In genomic region chr2:181721200-181721599, GRCm38 (mm10) we compare ENCODE assay signal across 26 mouse cellular contexts. TPM values are rescaled to one million over a fixed set of nuclear protein-coding genes. Genes with fewer than 3 reads are reported as not detected.
DNase-seq lines count a peak whose midpoint lies in the region; ATAC-seq lines count a peak whose summit lies in the region.
"Had no signal": no experiment of that assay in that cellular context is flagged by ENCODE, and none has a peak within 500 bp of the region (broad histone marks: within the 10 kb centered on the region; RNA-seq: fewer than 3 reads in every experiment).

No protein-coding gene starts in this region.

- no peak overlapping the region for H3K4me2 ChIP-seq in midbrain, embryonic 11.5 days
- H3K4me2 ChIP-seq: embryonic facial prominence, embryonic 15.5 days; forebrain, embryonic 15.5 days; heart, embryonic 15.5 days; hindbrain, embryonic 13.5 days had no signal

- H3K27ac ChIP-seq in midbrain, embryonic 11.5 days (ENCODE audit: low read depth, low read length) = no peak overlapping the region
- no peak overlapping the region for H3K27ac ChIP-seq in forebrain, embryonic 10.5 days
- H3K27ac ChIP-seq: embryonic facial prominence, embryonic 15.5 days; forebrain, embryonic 15.5 days; heart, embryonic 10.5 days; heart, embryonic 15.5 days; hindbrain, embryonic 13.5 days; hindbrain, postnatal 0 days had no signal

- no peaks in the 10 kb centered on the region for H3K9me3 ChIP-seq in midbrain, embryonic 11.5 days (ENCODE audit: control insufficient read depth, low read length)
- H3K9me3 ChIP-seq in forebrain, embryonic 10.5 days = no peaks in the 10 kb centered on the region
- H3K9me3 ChIP-seq: embryonic facial prominence, embryonic 15.5 days; forebrain, embryonic 15.5 days; G1E; heart, embryonic 10.5 days; heart, embryonic 15.5 days; hindbrain, embryonic 13.5 days had no signal

- no peak for DNase-seq in cerebellum, postnatal 4 days (ENCODE audit: low spot score in 2 of 2)
- peak; percentile 81 for DNase-seq in cerebellum, adult 11-12 months
- peak; percentile 86 for DNase-seq in cerebellum, adult 9-10 months
- peak; percentile 67 to 76 for DNase-seq in cerebellum, postnatal 25 days
- DNase-seq in midbrain, embryonic 11.5 days (ENCODE audit: low spot score, missing footprints) = no peak
- no peak for DNase-seq in layer of hippocampus, adult 9-11 months
- DNase-seq in forebrain, embryonic 10.5 days (ENCODE audit: extremely low spot score, low spot score) = no peak
- DNase-seq: adrenal gland, postnatal 10 days; B cell, adult 2 months; embryo, embryonic 11 days; gastrocnemius, postnatal 36 days; heart, postnatal 14 days; kidney, adult 8-10 months had no signal

- H3K27me3 ChIP-seq in midbrain, embryonic 11.5 days (ENCODE audit: control insufficient read depth, insufficient read depth, low read length) = no peaks in the 10 kb centered on the region
- H3K27me3 ChIP-seq in forebrain, embryonic 10.5 days (ENCODE audit: poor library complexity, severe bottlenecking) = no peaks in the 10 kb centered on the region
- H3K27me3 ChIP-seq: embryonic facial prominence, embryonic 15.5 days; forebrain, embryonic 15.5 days; heart, embryonic 15.5 days; hindbrain, embryonic 13.5 days had no signal

- no peaks in the 10 kb centered on the region for H3K36me3 ChIP-seq in midbrain, embryonic 11.5 days (ENCODE audit: control insufficient read depth, insufficient read depth, low read length)
- peaks cover 3% of the 10 kb centered on the region; the same call in 1 of the 2 replicates for H3K36me3 ChIP-seq in forebrain, embryonic 10.5 days (replicated peaks)
- H3K36me3 ChIP-seq: embryonic facial prominence, embryonic 15.5 days; G1E; heart, embryonic 15.5 days had no signal

- no peak overlapping the region for H3K9ac ChIP-seq in midbrain, embryonic 11.5 days (ENCODE audit: low read length)
- H3K9ac ChIP-seq: embryonic facial prominence, embryonic 15.5 days; forebrain, embryonic 15.5 days; heart, embryonic 15.5 days; hindbrain, embryonic 13.5 days had no signal

- H3K4me1 ChIP-seq in midbrain, embryonic 11.5 days (ENCODE audit: control insufficient read depth, insufficient read depth, low read length) = no peaks in the 10 kb centered on the region
- H3K4me1 ChIP-seq in forebrain, embryonic 10.5 days = no peaks in the 10 kb centered on the region
- H3K4me1 ChIP-seq: embryonic facial prominence, embryonic 15.5 days; heart, embryonic 15.5 days had no signal

- ATAC-seq in cerebellum, adult (ENCODE audit: insufficient number of reproducible peaks, low FRiP score, low TSS enrichment) = peak; percentile 87
- no peak for ATAC-seq in midbrain, embryonic 11.5 days (ENCODE audit: low FRiP score)
- ATAC-seq: CD4-positive, CD25-positive, alpha-beta regulatory T cell, adult 4 months; hindbrain, postnatal 0 days; intestine, postnatal 0 days had no signal

- H3K4me3 ChIP-seq in midbrain, embryonic 11.5 days (ENCODE audit: low read depth, low read length) = no peak overlapping the region
- H3K4me3 ChIP-seq in forebrain, embryonic 10.5 days = no peak overlapping the region
- H3K4me3 ChIP-seq: embryonic facial prominence, embryonic 15.5 days; erythroblast, embryonic 14.5 days; forebrain, embryonic 15.5 days; heart, embryonic 10.5 days; heart, embryonic 15.5 days; hindbrain, embryonic 13.5 days had no signal

RNA-seq across cellular contexts. Expression of gene Oprl1, which starts 6.4 kb away (rescaled TPM):
- 21.7 and 22.9 TPM in 2 replicates for polyA plus RNA-seq in midbrain, embryonic 11.5 days (2014; fragmentation: Nextera tagmentation; extraction: Ambion mirVana)
- polyA plus RNA-seq in forebrain, embryonic 10.5 days (2016; fragmentation: Nextera tagmentation; extraction: Ambion mirVana) = 4.5 and 5.2 TPM in 2 replicates
- polyA plus RNA-seq: CD4-positive, CD25-positive, alpha-beta regulatory T cell, adult 4 months; erythroblast, embryonic 14.5 days; G1E had no signal

RNA-seq across cellular contexts. Expression of gene Lkaaear1, which starts 23.0 kb away (rescaled TPM):
- polyA plus RNA-seq in midbrain, embryonic 11.5 days (2014; fragmentation: Nextera tagmentation; extraction: Ambion mirVana) = not detected in 2 replicates
- polyA plus RNA-seq in forebrain, embryonic 10.5 days (2016; fragmentation: Nextera tagmentation; extraction: Ambion mirVana) = not detected in 2 replicates
- polyA plus RNA-seq: CD4-positive, CD25-positive, alpha-beta regulatory T cell, adult 4 months; embryonic facial prominence, embryonic 11.5 days; embryonic facial prominence, embryonic 15.5 days; erythroblast, embryonic 14.5 days; forebrain, embryonic 11.5 days; forebrain, embryonic 15.5 days; G1E; heart, embryonic 10.5 days; heart, embryonic 15.5 days; hindbrain, embryonic 13.5 days; hindbrain, postnatal 0 days; intestine, postnatal 0 days had no signal

RNA-seq across cellular contexts. Expression of gene Rgs19, which starts 27.4 kb away (rescaled TPM):
- 61.6 and 65.4 TPM in 2 replicates for polyA plus RNA-seq in midbrain, embryonic 11.5 days (2014; fragmentation: Nextera tagmentation; extraction: Ambion mirVana)
- 75.0 and 81.6 TPM in 2 replicates for polyA plus RNA-seq in forebrain, embryonic 10.5 days (2016; fragmentation: Nextera tagmentation; extraction: Ambion mirVana)

RNA-seq across cellular contexts. Expression of gene Tcea2, which starts 41.1 kb away (rescaled TPM):
- 15.5 and 16.0 TPM in 2 replicates for polyA plus RNA-seq in midbrain, embryonic 11.5 days (2014; fragmentation: Nextera tagmentation; extraction: Ambion mirVana)
- polyA plus RNA-seq in forebrain, embryonic 10.5 days (2016; fragmentation: Nextera tagmentation; extraction: Ambion mirVana) = 17.0 and 18.7 TPM in 2 replicates
- polyA plus RNA-seq: erythroblast, embryonic 14.5 days had no signal

RNA-seq across cellular contexts. Expression of gene Myt1, which starts 41.9 kb away (rescaled TPM):
- 28.7 and 31.0 TPM in 2 replicates for polyA plus RNA-seq in midbrain, embryonic 11.5 days (2014; fragmentation: Nextera tagmentation; extraction: Ambion mirVana)
- 9.5 and 11.5 TPM in 2 replicates for polyA plus RNA-seq in forebrain, embryonic 10.5 days (2016; fragmentation: Nextera tagmentation; extraction: Ambion mirVana)
- polyA plus RNA-seq: CD4-positive, CD25-positive, alpha-beta regulatory T cell, adult 4 months; erythroblast, embryonic 14.5 days; G1E had no signal

Comparison
In these comparisons a context has a peak if more than half of its experiments do, and no peak if none do; other contexts are left out.
1. DNase-seq: peak in cerebellum, adult 11-12 months (single experiment), cerebellum, adult 9-10 months (single experiment) and cerebellum, postnatal 25 days (2 of 2); none in cerebellum, postnatal 4 days (0 of 2), midbrain, embryonic 11.5 days (single experiment), layer of hippocampus, adult 9-11 months (single experiment) and forebrain, embryonic 10.5 days (single experiment).